Mouse (Mus musculus): Measurements from ENCODE around the gene Kcnn4.
"Not testable (repeated sequence)": the region's sequence is repeated elsewhere in the genome, so short reads cannot be mapped to it uniquely, and the experiment has no call there.

The Kcnn4 gene

DNA sequence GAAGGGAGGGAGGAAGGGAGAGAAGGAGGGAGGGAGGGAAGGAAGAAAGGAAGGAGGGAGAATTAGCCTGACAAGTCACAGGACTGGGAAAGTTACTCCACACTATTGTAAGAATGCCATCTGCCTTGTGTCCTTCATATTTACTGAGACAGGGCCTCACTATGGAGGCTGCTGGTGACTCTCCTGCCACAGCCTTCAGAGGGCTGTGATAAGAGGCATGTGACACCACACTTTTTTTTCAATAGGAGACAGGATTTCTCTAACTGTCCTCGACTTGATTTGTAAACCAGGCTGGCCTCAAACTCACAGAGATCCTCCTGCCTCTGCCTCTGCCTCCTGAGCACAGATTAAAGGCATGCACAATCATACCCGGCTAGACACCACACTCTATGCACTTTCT lies 21.6 kb downstream of the Kcnn4 start:
- no peak for DNase-seq

DNA sequence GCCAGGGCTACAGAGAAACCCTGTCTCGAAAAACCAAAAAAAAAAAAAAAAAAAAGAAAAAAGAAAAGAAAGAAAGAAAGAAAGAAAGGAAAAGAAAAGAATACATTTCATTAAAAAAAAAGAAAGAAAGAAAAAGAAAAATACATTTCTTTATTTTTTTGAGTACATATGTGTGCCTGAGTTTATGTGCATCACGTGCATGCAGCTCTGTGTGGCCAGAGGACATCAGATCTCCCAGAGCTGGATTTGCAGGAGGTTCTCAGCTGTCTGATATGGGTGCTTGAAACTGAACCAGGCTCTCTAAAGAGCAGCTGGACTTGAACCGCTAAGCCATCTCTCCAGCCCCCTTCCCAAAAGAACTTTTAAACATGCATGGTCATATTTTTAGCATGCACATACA lies 24.0 kb downstream of the Kcnn4 start:
- DNase-seq: no peak

DNA sequence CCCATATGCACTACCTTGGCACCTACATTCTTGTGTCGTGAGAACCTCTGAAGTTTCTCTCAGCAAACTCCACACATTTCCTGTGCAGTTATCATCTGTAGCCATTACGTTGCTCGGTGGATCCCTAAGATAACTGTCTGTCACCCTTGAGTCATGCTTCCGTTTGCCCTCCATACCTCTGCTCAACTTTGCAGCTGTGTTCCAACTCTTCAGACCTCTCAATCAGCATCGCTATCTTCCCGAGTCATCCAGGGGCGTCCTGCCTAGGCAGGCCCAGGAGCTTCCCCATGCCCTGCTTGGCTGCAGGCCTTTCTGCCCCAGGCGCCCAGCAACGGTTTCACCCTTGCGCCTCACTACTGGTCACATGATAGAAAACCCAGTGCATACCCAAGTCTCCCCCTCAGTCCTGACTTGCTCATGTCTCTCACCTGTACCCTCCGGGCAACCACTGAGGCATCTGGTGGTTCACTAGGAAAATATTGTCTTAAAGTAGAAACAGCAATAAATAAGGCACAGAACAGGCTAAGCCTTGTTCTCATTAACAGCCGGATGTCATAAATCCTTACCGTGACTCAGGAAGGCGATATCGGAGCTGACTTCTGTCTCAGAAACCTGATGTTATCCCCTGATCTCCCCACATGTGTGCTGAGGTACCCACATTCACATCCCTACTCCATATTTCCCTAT lies 24.6 kb downstream of the Kcnn4 start:
- DNase-seq: no peak

DNA sequence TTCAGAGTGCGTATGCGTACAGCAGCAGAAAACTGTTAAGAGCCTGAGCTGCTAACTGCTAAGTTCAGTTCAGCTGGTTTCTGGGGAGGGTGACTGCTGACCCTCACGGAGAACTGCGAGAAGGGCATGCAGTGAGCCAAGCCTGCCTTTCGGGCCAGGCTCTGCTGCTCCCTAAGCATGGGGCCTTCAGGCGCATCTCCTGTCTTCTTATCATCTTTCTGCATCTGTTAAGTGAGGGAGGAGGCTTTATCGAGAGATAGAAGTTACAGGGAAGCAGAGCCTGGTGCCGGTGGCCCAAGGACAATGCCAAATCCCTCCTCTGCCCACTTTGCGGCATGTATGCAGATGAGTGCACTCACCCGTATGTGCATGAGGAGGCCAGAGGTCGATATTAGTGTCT lies 26.8 kb downstream of the Kcnn4 start:
- DNase-seq: no peak

DNA sequence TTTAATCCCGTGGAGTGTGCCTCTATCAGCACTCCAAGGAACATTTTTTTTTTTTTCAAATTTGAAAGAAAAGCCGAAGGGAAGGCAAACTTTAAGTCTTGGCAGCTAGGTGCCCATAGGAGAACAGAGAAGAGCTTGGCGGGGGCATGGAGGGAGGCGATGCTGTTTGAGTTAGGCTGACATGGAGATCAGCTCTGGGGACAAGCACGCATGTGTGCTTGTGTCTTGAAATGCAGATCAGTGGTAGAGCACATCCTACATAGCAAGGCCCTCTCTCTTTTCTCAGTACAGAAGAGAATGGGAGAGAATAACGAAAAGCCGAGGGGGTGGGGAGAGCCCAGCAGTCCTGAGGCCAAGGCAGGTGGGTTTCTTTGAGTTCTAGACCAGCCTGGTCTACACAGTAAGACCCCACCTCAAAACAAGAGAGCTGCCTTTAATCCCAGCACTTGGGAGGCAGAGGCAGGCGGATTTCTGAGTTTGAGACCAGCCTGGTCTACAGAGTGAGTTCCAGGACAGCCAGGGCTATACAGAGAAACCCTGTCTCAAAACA lies 28.4 kb downstream of the Kcnn4 start:
- no peak for DNase-seq

DNA sequence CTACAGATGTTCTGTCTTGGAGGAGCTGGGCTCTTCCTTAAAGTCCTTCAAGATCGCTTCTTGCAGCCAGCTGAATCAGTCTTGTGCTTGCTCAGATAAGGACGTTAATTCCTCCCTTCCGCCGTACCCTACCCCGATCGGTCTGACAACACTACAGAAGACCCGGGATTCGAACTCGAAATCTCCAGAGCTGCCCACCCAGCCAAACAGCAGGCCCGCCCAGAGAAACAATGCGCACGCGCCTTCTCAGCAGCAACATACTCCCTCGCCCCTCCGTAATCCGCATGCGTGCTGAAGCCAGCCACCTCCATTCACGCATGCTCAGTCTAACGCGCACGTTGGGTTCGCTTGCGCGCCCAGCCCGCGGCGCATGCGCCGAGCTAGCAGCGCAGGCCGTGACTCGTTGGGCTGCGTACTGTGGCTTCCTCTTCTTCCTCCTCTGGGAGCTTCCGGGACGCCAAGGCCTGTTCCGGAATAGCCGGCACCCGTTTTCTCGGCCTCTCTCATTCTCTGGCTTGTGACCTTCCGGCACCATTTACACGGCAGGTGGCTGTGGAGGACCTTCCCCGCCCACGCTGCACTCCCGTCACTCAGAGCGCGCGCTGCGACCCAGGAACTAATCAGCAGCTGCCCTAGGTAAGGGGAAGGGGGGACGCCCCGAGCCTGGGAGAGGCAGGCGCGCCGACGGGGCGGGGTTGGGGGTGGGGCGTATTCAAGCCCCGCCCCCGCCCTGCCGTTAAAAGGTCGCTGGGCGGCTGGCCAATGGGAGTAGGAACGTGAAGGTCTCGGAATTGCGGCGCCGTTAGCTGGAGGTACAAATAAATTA lies 29.4 kb downstream of the Kcnn4 start, which contains the start of gene Smg9:
Smg9 (plus strand) TSS at position 364 of the 826 bp plus-strand sequence.
- peak; percentile 91 to 97 for DNase-seq

DNA sequence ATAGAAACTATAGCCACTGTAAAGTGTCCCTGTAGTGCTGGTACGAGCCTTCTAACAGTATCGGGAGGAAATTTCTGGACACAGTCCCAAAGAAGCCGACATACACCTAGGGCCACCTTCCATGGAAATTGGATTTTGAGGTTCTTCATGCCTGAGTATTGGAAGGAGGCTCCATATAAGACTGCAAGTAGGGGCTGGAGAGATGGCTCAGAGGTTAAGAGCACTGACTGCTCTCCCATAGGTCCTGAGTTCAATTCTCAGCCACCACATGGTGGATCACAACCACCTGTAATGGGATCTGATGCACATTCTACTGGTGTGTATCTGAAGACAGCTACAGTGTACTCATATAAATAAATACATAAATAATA lies 30.0 kb downstream of the Kcnn4 start:
- no peak for DNase-seq

DNA sequence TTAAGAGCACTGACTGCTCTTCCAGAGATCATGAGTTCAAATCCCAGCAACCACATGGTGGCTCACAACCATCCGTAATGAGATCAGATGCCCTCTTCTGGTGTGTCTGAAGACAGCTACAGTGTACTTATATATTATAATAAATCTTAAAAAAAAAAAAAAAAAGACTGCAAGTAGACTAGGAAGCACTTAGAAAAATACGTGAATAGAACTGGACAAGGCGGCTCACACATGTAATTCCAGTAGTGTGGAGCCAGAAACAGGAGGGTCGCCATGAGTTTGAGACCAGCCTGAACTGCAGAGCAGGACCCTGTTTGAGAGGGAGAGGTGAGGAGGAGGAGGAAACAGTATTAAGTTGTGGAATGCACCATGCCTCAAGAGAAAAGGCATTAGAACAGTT lies 30.4 kb downstream of the Kcnn4 start:
- not testable (repeated sequence) for DNase-seq

DNA sequence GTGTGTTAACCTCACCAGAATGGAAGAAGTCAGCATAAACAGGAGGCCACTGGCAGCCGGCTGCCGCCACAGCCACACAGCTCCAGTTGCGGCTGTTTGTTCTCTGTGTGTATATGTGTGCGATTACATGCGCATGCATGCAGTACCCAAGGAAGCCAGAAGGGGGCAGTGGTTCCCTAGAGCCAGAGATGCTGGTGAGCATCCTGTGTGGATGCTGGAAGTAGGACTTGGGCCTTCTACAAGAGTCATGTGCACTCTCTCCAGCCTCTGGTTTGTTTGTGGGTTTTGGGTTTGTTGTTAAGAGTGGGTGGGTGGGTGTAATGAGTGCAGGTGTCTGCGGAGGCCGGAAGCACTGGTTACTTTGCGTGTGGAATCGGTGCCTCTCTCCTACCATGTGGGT lies 32.8 kb downstream of the Kcnn4 start:
- DNase-seq: no peak

DNA sequence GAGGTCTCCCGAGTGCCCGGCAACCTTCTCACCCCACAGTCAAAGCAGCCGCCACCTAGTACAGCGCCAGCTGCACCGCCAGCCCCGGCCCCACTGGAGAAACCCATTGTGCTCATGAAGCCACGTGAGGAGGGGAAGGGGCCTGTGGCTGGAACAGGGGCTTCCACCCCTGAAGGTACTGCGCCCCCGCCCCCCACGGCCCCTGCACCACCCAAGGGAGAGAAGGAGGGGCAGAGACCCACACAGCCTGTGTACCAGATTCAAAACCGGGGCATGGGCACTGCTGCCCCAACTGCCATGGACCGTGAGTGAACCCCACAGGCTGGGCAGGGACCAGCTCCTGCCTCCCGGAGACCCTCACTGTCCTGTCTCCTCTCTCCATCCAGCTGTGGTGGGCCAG lies 35.6 kb downstream of the Kcnn4 start:
- DNase-seq: no peak

DNA sequence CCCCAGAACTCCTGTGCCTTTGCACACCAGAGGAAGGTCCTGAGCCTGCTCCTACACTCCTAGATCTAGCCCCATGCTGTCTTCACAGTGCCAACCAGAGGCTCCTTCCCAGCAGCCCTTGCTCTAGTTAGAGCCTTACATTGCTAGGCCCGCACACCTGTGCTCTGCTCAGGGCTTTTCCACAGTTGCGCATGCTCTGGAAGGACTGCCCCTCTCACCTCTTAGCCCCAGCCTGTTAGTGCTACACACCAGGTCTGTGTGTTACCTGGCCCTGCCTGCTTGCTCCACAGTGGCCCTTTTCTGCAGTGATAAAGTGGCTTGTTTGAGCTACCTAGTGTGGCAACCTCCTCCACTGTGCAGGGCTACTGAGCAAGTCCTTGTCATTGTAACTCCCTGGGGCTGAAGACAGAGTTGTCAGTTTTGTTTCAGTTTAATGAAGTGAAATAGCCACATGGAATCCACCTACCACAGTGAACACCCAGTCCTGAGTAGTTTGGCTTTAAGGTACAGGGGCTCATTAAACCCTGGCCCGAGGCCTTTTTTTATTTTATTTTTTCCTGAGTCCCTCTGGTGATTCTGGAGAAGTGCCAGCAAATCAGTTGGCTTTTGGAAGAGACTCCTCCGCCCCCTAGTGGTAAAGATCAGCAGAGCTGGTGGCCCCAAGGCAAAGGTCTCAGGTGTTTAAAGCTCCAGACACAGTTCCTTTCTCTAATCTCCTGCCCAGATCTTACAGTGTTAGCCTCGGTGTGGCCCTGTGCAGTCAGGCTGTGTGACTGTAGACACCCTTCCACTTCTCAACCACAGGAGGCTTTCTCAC lies 36.7 kb downstream of the Kcnn4 start:
- peak; percentile 36 to 61 for DNase-seq

DNA sequence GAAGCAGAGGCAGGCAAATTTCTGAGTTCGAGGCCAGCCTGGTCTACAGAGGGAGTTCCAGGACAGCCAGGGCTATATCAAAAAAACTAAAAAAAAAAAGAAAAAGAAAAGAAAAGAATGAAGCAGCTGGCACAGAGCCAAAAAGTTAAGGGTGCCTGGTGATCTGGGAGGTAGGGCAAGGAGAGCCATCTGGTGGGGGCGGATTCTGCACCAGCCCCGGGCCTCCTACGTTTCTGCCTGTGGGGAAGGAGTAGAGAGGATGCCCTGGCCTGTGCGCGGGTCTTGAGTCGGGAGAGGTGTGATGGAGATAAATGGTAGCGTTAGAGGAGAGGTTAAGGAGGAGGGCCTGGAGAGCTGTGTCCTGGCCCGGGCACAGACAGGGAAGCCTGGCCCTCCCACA lies 38.1 kb downstream of the Kcnn4 start:
- DNase-seq: no peak

DNA sequence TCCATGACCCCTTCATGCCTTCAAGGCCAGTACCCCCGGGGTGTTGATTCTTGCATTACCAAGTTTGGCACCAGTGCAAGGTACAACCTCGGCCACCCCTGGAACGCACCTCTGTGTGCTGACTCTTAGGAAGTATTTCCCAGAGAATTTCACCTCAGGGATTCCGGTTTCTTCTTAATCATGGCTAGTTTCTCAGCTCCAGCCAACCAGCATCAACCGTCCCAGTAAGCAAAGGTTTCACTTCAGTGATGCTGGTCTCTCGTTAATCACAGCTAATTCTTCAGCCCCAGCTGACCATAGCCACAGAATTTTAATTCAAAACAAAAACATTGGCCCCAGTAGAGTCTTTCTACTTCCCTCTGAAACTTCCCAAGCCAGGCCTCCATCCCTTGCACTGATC lies 40.1 kb downstream of the Kcnn4 start:
- no peak for DNase-seq

DNA sequence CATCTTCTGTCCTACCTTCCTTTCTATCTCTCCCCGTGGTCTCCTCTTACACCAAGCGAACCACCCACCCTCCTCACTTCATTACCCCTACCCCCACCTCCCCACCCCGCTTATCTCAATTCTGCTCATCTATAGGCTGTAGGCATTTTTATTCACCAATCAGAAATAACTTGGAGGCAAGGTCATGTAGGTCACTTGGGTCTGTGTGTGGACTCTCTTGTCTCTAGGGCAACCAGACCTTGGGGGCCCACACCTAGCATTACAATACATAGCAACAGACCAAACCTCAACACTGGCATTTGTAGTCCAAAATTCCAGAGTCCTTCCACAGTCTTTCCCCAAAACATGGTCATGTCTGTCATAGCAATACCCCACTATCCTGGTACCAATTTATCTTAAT lies 40.8 kb downstream of the Kcnn4 start:
- DNase-seq: no peak

DNA sequence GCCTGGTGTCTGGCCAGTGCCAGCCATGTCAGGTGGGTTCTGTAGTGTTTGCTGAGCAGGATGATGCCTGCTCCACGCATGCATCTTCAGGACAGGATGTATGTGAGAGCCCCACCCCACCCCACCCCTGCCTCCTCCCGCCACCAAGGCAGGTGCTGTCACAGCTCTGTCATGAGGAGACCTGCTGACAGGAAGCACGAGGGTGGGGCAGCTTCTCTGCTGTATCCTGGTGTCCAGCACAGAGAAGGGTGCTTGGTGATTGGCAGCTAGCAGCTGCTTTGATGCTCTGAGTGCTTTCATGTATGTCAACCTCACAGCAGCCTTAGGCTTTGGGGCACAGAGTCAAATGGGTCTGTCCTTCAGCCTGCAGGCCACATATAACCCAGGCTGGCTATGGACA lies 43.6 kb downstream of the Kcnn4 start:
- DNase-seq: peak; percentile 31 to 41

DNA sequence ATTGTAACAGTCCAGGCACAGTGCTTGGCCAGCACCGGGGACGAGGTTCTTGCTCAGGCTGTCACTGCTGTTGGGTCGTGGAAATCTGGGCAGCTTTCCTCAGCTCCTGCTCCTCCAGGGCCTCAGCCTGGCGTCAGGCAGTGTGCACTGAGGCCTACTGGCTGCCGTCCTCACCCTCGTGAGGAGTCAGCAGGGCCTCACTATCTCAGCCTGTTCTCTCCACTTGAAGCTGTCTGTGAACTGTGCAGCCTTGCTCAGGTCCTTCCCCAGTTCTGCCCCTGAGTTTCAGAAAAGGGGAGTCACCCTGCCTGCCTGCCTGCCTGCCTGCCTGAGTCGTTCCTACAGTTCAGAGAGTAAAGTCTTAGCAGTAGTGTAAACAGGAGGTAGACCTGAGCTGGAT lies 45.2 kb downstream of the Kcnn4 start:
- no peak for DNase-seq

DNA sequence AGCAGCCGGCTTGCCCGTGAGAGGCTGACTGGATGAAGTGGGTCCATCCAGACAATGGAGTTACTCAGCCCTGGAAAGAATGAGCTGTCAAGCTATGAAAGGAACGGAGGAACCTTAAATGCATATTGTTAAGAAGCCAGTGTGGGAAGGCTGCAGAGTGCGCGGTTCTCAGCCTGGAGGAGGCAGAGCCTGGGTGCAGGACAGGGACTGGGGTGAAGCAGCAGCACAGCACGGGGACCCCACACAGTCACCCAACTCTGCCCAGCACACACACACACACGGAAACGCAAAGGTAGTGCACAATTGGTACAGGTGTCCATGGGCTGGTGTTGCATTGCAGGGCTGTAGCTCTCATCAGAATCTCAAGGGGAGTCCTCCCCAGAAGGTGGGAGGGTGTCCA lies 49.5 kb downstream of the Kcnn4 start:
- DNase-seq: no peak

DNA sequence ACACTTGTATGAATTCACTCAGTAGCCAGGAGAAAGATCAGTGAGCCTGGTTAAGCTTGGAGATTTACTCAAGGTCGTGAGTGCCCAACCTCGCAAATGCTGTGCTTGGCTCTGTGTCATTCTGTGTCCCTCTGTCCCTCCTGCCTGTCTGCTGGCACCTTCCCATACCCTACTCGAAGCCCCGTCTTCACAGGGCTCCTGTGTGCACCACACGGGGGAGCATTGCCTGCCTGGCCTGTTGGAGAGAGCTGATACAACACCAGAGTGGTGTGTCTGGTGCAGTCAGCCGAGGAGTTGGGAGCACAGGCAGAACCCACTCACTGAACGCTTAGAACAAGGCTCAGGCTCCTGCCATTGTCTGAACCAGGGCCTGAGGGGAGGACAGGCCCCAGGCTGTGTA lies 51.6 kb downstream of the Kcnn4 start:
- no peak for DNase-seq

DNA sequence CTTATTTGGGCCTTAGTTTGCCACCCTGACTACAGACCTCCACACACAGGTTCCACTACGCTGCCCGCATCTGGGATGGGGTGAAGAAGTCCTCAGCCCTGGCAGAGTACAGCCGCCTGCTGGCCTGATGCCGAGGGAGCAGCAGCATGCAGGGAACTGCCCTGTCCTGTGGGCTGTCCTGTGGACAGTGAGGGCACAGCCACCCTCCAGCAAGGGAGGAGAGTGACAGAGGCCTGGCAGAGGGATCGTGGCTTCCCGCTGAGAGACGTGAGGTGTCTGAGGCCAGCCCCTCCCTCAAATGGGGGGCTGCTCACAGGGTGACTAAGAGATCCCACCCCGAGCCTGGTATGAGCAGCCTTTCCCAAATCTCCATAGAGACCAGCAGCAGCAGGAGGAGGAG lies 52.2 kb downstream of the Kcnn4 start:
- no peak for DNase-seq

DNA sequence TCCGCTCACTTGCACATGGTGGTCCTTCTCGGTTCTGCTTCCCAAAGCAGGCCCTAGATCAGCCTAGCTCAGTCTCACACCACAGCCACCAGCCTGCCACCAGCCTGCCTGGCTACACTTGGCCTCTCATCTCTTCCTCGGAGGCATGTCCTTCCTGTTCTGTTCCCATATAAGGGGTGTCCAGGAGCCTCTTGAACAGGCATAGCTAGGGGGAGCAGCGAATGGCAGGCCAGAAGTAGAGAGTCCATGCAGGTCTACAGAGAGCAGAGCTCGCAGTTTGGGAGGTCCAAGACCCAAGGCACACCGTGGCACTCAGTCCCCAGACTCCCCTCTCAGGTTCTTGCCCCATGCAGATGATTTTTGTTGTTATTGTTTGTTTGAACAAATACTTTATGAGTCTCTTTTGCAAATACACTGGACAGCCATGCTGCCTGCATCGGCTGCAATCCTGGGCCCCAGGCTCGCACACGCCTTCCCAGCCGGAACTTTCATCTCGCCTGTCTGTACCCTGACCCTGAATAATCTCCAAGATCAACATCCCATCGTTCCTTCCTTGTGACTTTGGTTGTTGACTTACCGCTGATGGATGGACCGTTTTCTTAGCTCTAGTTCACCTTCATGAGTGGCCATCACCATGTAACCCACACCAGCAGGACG lies 53.2 kb downstream of the Kcnn4 start:
- DNase-seq: no peak

DNA sequence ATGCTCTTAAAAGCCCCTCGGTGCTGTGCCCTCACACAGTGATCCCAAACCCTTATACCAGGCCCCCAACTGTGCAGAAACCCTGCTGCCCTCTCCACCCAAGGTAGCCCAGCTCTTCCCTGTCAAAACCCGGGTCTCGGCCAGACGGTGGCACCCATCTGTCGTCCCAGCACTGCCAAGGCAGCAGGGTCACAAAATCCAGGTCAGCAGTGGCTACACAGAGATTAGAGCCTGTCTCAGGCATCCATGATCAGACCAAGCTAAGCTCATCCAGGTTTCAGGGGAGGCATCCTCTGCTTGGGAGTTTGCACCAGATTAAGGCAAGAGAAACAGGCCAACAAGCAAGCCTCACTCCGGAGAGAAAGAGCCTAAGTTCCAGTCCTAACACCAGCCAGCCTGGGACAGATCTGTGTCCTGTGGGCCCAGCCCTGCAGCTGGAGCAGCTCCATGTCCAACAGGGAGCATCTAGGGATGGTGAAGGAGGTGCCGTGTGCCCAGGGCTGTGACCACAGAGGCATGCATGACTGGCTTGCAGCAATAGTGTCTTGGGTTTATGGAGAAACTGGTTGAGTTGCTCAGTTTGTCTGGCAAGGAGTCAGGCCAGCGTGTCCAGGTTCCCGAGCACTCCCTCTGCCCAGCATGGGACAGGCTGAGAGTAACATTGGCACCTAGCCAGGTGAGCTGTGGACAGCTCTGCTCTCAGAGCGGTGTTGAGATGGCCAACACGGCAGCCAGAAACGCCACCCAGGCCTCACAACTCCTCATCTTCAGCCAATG lies 54.1 kb downstream of the Kcnn4 start:
- DNase-seq: no peak

DNA sequence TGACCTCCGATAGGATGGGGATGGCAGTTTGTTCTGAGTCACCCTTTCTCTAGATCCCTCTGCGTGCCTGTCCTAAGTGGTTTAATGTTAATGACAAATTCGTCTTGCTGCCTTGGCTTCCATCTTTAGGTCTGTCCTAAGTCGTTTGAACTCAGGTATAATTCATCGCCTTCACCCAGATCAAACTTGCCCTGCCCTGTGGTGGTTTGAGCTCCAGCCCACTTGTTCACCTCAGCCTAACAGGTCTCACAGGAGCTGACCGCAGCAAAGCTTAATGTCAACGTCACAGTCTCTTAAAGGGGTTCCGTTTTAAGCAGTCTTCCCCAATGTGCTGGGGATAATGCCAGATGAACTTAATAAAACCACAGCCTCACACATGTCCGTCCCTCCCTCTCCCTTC lies 55.9 kb downstream of the Kcnn4 start:
- DNase-seq: no peak
